Mouse (Mus musculus) CH12.LX (cell line): ENCODE results near the gene Echdc3.

ENCODE experiments used
- CTCF ChIP-seq, 2 experiments: IDR thresholded peaks in 1 of 2; conservative IDR thresholded peaks in 1 of 2; 2 replicates each; pipeline ENCODE4 v1.5.1; 2011 to 2012; ENCODE audit warnings: low read depth in 2 of 2, low read length in 2 of 2, improper control_type of control experiment in 1 of 2, inconsistent platforms in 1 of 2, mild to moderate bottlenecking in 1 of 2, moderate library complexity in 1 of 2
- ELF1 ChIP-seq: IDR thresholded peaks from 2 replicates; pipeline ENCODE4 v1.6.1; 2014; ENCODE audit warnings: low read depth, mild to moderate bottlenecking, inconsistent platforms, low read length, improper control_type of control experiment
- NELFE ChIP-seq: IDR thresholded peaks from 2 replicates; pipeline ENCODE4 v1.6.1; 2011; ENCODE audit warnings: low read depth, low read length, improper control_type of control experiment
- POLR2A ChIP-seq: IDR thresholded peaks from 2 replicates; pipeline ENCODE4 v1.6.1; 2011; ENCODE audit warnings: low read depth, mild to moderate bottlenecking, improper control_type of control experiment, low read length
- ZC3H11A ChIP-seq: IDR thresholded peaks from 2 replicates; pipeline ENCODE4 v1.6.1; 2012; ENCODE audit warnings: low read depth, mild to moderate bottlenecking, inconsistent platforms, low read length, improper control_type of control experiment

GRCm38 (mm10) chr2:6212327-6212723 lies 508 bp downstream of the Echdc3 start:
- TF ChIP-seq POLR2A = no peak
- TF ChIP-seq ZC3H11A = no peak
- no peak for TF ChIP-seq ELF1
- TF ChIP-seq CTCF (conservative IDR thresholded peaks at IDR 0.05 in 1 of 2, IDR thresholded peaks at IDR 0.05 in 1 of 2; ENCODE audit: low read depth in 2 of 2, low read length in 2 of 2) = no peak
- no peak for TF ChIP-seq NELFE
